ENCODE assay signal across 26 mouse cellular contexts in the genomic region with DNA sequence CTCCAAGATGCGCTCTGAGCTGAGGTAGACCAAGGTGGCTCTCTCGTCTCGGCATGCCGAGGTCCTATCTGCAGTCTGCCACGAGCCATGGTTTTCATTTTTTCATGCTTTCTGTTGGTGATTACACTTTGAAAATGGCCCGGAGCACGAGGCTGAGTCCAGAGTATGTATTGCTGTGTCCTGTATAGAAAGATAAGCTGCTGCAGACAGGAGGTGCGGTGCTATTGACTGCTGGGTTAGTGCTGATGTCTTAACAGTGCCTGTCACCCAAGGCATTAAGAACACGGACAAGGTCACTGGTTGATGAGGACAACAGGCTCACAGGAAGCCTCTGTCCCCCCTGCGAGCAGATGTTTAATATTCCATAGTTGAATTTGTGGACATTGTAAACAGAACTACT. TPM values are rescaled to one million over a fixed set of nuclear protein-coding genes. Genes with fewer than 3 reads are reported as not detected.
DNase-seq lines count a peak whose midpoint lies in the region; ATAC-seq and TF ChIP-seq lines count a peak whose summit lies in the region.
"Had no signal": no experiment of that assay in that cellular context is flagged by ENCODE, and none has a peak within 500 bp of the region (broad histone marks: within the 10 kb centered on the region; RNA-seq: fewer than 3 reads in every experiment).

No protein-coding gene starts in this region.

- H3K4me3 ChIP-seq in heart, embryonic 11.5 days (ENCODE audit: low read depth, low read length) = no peak overlapping the region
- no peak overlapping the region for H3K4me3 ChIP-seq in heart, embryonic 16.5 days (ENCODE audit: low read length)
- H3K4me3 ChIP-seq in liver, embryonic 11.5 days (ENCODE audit: low read depth, low read length) = no peak overlapping the region
- no peak overlapping the region for H3K4me3 ChIP-seq in liver, postnatal 0 days (ENCODE audit: low read depth, low read length)
- H3K4me3 ChIP-seq: embryonic facial prominence, embryonic 12.5 days; hindbrain, embryonic 13.5 days; kidney, embryonic 15.5 days; limb, embryonic 10.5 days; limb, embryonic 15.5 days; megakaryocyte, embryonic 14.5 days; midbrain, embryonic 13.5 days; neural tube, embryonic 13.5 days had no signal

- H3K36me3 ChIP-seq in heart, embryonic 11.5 days (ENCODE audit: control insufficient read depth, insufficient read depth, low read length) = peaks cover 25% of the 10 kb centered on the region
- H3K36me3 ChIP-seq in heart, embryonic 16.5 days (ENCODE audit: control insufficient read depth, insufficient read depth) = peaks cover 55% of the 10 kb centered on the region
- peaks cover 37% of the 10 kb centered on the region for H3K36me3 ChIP-seq in liver, embryonic 11.5 days (ENCODE audit: control insufficient read depth, insufficient read depth, low read length)
- H3K36me3 ChIP-seq in liver, postnatal 0 days (replicated peaks; ENCODE audit: insufficient read depth, low read length) = peaks cover 65% of the 10 kb centered on the region

- H3K4me1 ChIP-seq in heart, embryonic 11.5 days (ENCODE audit: control insufficient read depth, insufficient read depth, low read length) = peaks cover 7% of the 10 kb centered on the region
- H3K4me1 ChIP-seq in heart, embryonic 16.5 days (ENCODE audit: control insufficient read depth, insufficient read depth, low read length) = peaks cover 4% of the 10 kb centered on the region
- H3K4me1 ChIP-seq in liver, embryonic 11.5 days (replicated peaks; ENCODE audit: control insufficient read depth, insufficient read depth, low read length) = peaks cover 3% of the 10 kb centered on the region; the same call in 1 of the 2 replicates
- no peaks in the 10 kb centered on the region for H3K4me1 ChIP-seq in liver, postnatal 0 days (ENCODE audit: insufficient read depth)
- H3K4me1 ChIP-seq: embryonic facial prominence, embryonic 12.5 days; hindbrain, embryonic 13.5 days; limb, embryonic 10.5 days; limb, embryonic 15.5 days; megakaryocyte, embryonic 14.5 days; midbrain, embryonic 13.5 days; neural tube, embryonic 13.5 days had no signal

- WGBS in heart, embryonic 11.5 days (ENCODE audit: insufficient replicate concordance) = 64% methylated on average over 10 of the region's 10 CpGs
- WGBS in heart, embryonic 16.5 days = 53% methylated on average over 10 of the region's 10 CpGs
- 72% methylated on average over 10 of the region's 10 CpGs for WGBS in liver, embryonic 11.5 days
- 72% methylated on average over 10 of the region's 10 CpGs for WGBS in liver, postnatal 0 days (ENCODE audit: insufficient replicate concordance)

- H3K9ac ChIP-seq in heart, embryonic 11.5 days (ENCODE audit: low read depth, low read length) = no peak overlapping the region
- H3K9ac ChIP-seq in heart, embryonic 16.5 days (ENCODE audit: low read length) = no peak overlapping the region
- H3K9ac ChIP-seq in liver, embryonic 11.5 days (ENCODE audit: low read depth, low read length) = 0 out of 2 replicates have a peak overlapping the region, but pooled peaks have one; percentile 26
- H3K9ac ChIP-seq in liver, postnatal 0 days (replicated peaks) = no peak overlapping the region
- H3K9ac ChIP-seq: embryonic facial prominence, embryonic 12.5 days; hindbrain, embryonic 13.5 days; kidney, embryonic 15.5 days; limb, embryonic 15.5 days; midbrain, embryonic 13.5 days; neural tube, embryonic 13.5 days had no signal

- no peak for ATAC-seq in heart, embryonic 11.5 days (replicated peaks; ENCODE audit: insufficient number of reproducible peaks, low FRiP score, low TSS enrichment)
- 0 out of 2 replicates have a peak, but pooled peaks have one; percentile 18 for ATAC-seq in heart, embryonic 16.5 days (replicated peaks; ENCODE audit: extremely low read depth, insufficient read depth, low FRiP score)
- ATAC-seq in liver, embryonic 11.5 days (replicated peaks; ENCODE audit: low FRiP score) = peak; percentile 74; the same call in 1 of the 2 replicates
- peak; percentile 36; the same call in 1 of the 2 replicates for ATAC-seq in liver, postnatal 0 days
- ATAC-seq: forebrain, embryonic 14.5 days; midbrain, embryonic 13.5 days had no signal

- no peak overlapping the region for H3K4me2 ChIP-seq in heart, embryonic 11.5 days
- H3K4me2 ChIP-seq in heart, embryonic 16.5 days (ENCODE audit: low read depth, low read length) = no peak overlapping the region
- no peak overlapping the region for H3K4me2 ChIP-seq in liver, embryonic 11.5 days
- no peak overlapping the region for H3K4me2 ChIP-seq in liver, postnatal 0 days (ENCODE audit: low read depth, low read length)
- H3K4me2 ChIP-seq: embryonic facial prominence, embryonic 12.5 days; hindbrain, embryonic 13.5 days; kidney, embryonic 15.5 days; limb, embryonic 15.5 days; midbrain, embryonic 13.5 days; neural tube, embryonic 13.5 days had no signal

- H3K9me3 ChIP-seq in heart, embryonic 11.5 days (replicated peaks; ENCODE audit: control insufficient read depth, low read length) = no peaks in the 10 kb centered on the region
- H3K9me3 ChIP-seq in heart, embryonic 16.5 days (replicated peaks; ENCODE audit: control insufficient read depth, low read length) = no peaks in the 10 kb centered on the region
- no peaks in the 10 kb centered on the region for H3K9me3 ChIP-seq in liver, embryonic 11.5 days (ENCODE audit: control insufficient read depth, low read length)
- H3K9me3 ChIP-seq in liver, postnatal 0 days (ENCODE audit: low read length) = no peaks in the 10 kb centered on the region
- H3K9me3 ChIP-seq: embryonic facial prominence, embryonic 12.5 days; hindbrain, embryonic 13.5 days; kidney, embryonic 15.5 days; limb, embryonic 10.5 days; limb, embryonic 15.5 days; megakaryocyte, embryonic 14.5 days; midbrain, embryonic 13.5 days; neural tube, embryonic 13.5 days had no signal

- peak overlapping the region; percentile 50 for H3K27ac ChIP-seq in heart, embryonic 11.5 days (ENCODE audit: low read depth, low read length)
- no peak overlapping the region for H3K27ac ChIP-seq in heart, embryonic 16.5 days (ENCODE audit: low read length)
- H3K27ac ChIP-seq in liver, embryonic 11.5 days (ENCODE audit: low read depth, low read length) = peak overlapping the region; percentile 45; the same call in 1 of the 2 replicates
- H3K27ac ChIP-seq in liver, postnatal 0 days (ENCODE audit: low read depth) = no peak overlapping the region
- H3K27ac ChIP-seq: embryonic facial prominence, embryonic 12.5 days; hindbrain, embryonic 13.5 days; kidney, embryonic 15.5 days; limb, embryonic 10.5 days; limb, embryonic 15.5 days; midbrain, embryonic 13.5 days; neural tube, embryonic 13.5 days had no signal

- no peak for TF ChIP-seq CTCF in liver, postnatal 0 days (IDR thresholded peaks at IDR 0.05; ENCODE audit: low read depth)

- TF ChIP-seq EP300 in liver, postnatal 0 days (IDR thresholded peaks at IDR 0.05; ENCODE audit: low read depth) = no peak

- no peak for DNase-seq in heart, adult 9 months (ENCODE audit: low spot score in 2 of 2)
- DNase-seq in heart, adult 8-10 months (ENCODE audit: low spot score) = no peak
- no peak for DNase-seq in liver, embryonic 11.5 days (ENCODE audit: low spot score)
- DNase-seq in liver, postnatal 0 days = no peak
- no peak for DNase-seq in layer of hippocampus, adult 18-20 months (ENCODE audit: low spot score in 2 of 2)
- DNase-seq in testis, postnatal 10 days (ENCODE audit: low spot score) = no peak
- DNase-seq: adrenal gland, adult 8-10 months; cerebellum, adult 8-10 months; embryo, embryonic 11 days; gastrocnemius, postnatal 14 days; heart, adult 11 months; heart, postnatal 4 days; lung, postnatal 36 days; right cerebral cortex, postnatal 4 days had no signal

- no peaks in the 10 kb centered on the region for H3K27me3 ChIP-seq in heart, embryonic 11.5 days (ENCODE audit: control insufficient read depth, insufficient read depth, low read length)
- H3K27me3 ChIP-seq in heart, embryonic 16.5 days (ENCODE audit: control insufficient read depth, insufficient read depth, low read length) = no peaks in the 10 kb centered on the region
- no peaks in the 10 kb centered on the region for H3K27me3 ChIP-seq in liver, embryonic 11.5 days (replicated peaks; ENCODE audit: control insufficient read depth, insufficient read depth, low read length)
- H3K27me3 ChIP-seq in liver, postnatal 0 days (ENCODE audit: insufficient read depth, low read length) = no peaks in the 10 kb centered on the region
- H3K27me3 ChIP-seq: CH12.LX; embryonic facial prominence, embryonic 12.5 days; hindbrain, embryonic 13.5 days; kidney, embryonic 15.5 days; limb, embryonic 15.5 days; megakaryocyte, embryonic 14.5 days; midbrain, embryonic 13.5 days; neural tube, embryonic 13.5 days had no signal

RNA-seq across cellular contexts. Expression of a gene that starts 34.9 kb away (rescaled TPM):
- 124 and 146 TPM in 2 replicates for polyA plus RNA-seq in heart, embryonic 11.5 days (2014; fragmentation: Nextera tagmentation; extraction: Ambion mirVana)
- 81.0 and 86.5 TPM in 2 replicates for polyA plus RNA-seq in heart, embryonic 16.5 days (2015; fragmentation: Nextera tagmentation; extraction: Ambion mirVana)
- 10 to 100 TPM; 36.1 to 50.8 (median 40.1) TPM for total RNA-seq in heart, adult 8-10 months (2022)
- 155 and 183 TPM in 2 replicates for polyA plus RNA-seq in liver, embryonic 11.5 days (2014; fragmentation: Nextera tagmentation; extraction: Ambion mirVana)
- 19.0 and 23.3 TPM in 2 replicates for polyA plus RNA-seq in liver, postnatal 0 days (2015; fragmentation: Nextera tagmentation; extraction: Ambion mirVana)
- 10 to 100 TPM; 51.3 to 53.9 TPM for total RNA-seq in layer of hippocampus, adult 18-20 months (2021)

Comparison
In these comparisons a context has a peak if more than half of its experiments do, and no peak if none do; other contexts are left out.
1. H3K27ac ChIP-seq: peak in heart, embryonic 11.5 days (single experiment) and liver, embryonic 11.5 days (single experiment); none in heart, embryonic 16.5 days (single experiment) and liver, postnatal 0 days (single experiment).